Mouse (Mus musculus) gastrocnemius, postnatal 4 days (tissue): ENCODE measurements around the gene Cdh19. TPM values are rescaled to one million over a fixed set of nuclear protein-coding genes. Genes with fewer than 3 reads are reported as not detected.

Experiments used
- DNase-seq, 2 experiments: peaks; one replicate each; pipeline ENCODE4 v3.0.0; 2021 to 2022; ENCODE audit warnings: low spot score in 2 of 2, mixed read lengths in 2 of 2
- long read RNA-seq, 2 experiments: library from polyadenylated mRNA; stranded (forward); transcript quantifications; one replicate each; pipeline ENCODE4 v2.0.0; 2021
- total RNA-seq, 2 experiments: library from RNA; stranded (reverse); gene quantifications; 2 replicates each; pipeline ENCODE4 v1.2.3; 2021

Cdh19 gene
- 1 to 10 TPM; 2.2 to 2.9 TPM for total RNA-seq
- long read RNA-seq, experiment 1, partial matches to known transcripts, result 0 of 1 reads
- long read RNA-seq, experiment 1, other reads (novel, unspliced or antisense), result 1 of 1 reads
- long read RNA-seq, experiment 2, result 0 reads

- no peak for DNase-seq
These were observed at the start of gene Cdh19 for GRCm38 (mm10) chr1:110977484-110977883. Gene Cdh19, minus strand, starts transcription at chr1:110977584.

- DNase-seq, result no peak
These were observed 43.2 kb upstream of the Cdh19 start for GRCm38 (mm10) chr1:111020434-111021060.

GRCm38 (mm10) chr1:111017640-111018039 is 40.3 kb upstream of the Cdh19 start:
- no peak for DNase-seq

GRCm38 (mm10) chr1:110989824-110990223 is 12.4 kb upstream of the Cdh19 start:
- no peak for DNase-seq

GRCm38 (mm10) chr1:110969201-110969600 is 8.2 kb downstream of the Cdh19 start:
- no peak for DNase-seq

- no peak for DNase-seq
These were observed 67.6 kb downstream of the Cdh19 start for GRCm38 (mm10) chr1:110909752-110910151.

- no peak for DNase-seq
These were observed 68.2 kb downstream of the Cdh19 start for GRCm38 (mm10) chr1:110909218-110909617.

- no peak for DNase-seq
These were observed 73.1 kb downstream of the Cdh19 start for GRCm38 (mm10) chr1:110904266-110904665.
